Mouse (Mus musculus): Measurements from ENCODE around the gene Zbtb20. TPM values are rescaled to one million over a fixed set of nuclear protein-coding genes. Genes with fewer than 3 reads are reported as not detected.
A peak's percentile ranks its signal among the peaks of the same experiment; 100 is the strongest.

The Zbtb20 gene
- total RNA-seq, 1 experiment from 2014 or later = 46.6 TPM

DNA sequence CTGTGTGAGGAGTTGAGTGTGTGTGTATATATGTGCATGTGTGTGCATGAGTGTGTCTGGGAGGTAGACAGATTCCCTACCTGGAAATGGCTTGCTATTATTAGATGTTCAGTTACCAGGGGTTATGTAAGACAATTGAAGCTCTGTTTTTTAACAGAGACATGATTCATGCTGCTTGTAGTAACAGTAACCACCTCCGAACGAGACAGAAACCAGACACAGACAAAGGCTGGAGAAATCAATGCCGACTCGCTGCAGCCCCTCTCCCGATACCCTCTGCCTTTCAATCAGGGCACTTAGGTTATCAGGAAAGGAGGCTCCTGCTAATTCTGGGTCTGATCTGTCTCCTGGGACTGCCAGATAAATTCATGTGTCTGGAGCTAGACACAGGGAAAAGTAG lies 681.7 kb downstream of the Zbtb20 start:
- no peak for ATAC-seq (ENCODE audit: extremely low read depth, insufficient number of reproducible peaks, low FRiP score, poor library complexity, severe bottlenecking)

- no peak for ATAC-seq (ENCODE audit: extremely low read depth, insufficient number of reproducible peaks, low FRiP score, poor library complexity, severe bottlenecking)
Measured at GRCm38 (mm10) chr16:43561330-43561729, 685.6 kb downstream of the Zbtb20 start.

DNA sequence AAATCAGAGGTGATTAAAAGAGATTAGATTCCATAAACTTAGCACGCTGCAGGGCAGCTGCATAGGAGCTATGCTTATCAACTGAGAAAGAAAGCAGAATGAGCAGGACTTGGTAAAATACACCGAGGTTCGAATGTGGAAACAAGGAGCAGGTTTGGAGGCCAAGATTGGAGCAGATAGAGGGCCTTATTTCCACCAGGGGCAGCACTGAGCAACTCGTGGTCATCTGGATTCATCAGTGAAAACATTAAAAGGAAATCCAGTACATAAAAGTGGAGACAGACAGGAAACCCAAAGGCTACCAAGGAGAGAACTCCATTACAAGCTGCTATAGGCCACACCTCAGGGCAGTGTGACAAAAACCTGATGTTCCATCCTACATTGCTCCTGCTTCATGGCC lies 686.3 kb downstream of the Zbtb20 start:
- ATAC-seq (ENCODE audit: extremely low read depth, insufficient number of reproducible peaks, low FRiP score, poor library complexity, severe bottlenecking) = no peak

DNA sequence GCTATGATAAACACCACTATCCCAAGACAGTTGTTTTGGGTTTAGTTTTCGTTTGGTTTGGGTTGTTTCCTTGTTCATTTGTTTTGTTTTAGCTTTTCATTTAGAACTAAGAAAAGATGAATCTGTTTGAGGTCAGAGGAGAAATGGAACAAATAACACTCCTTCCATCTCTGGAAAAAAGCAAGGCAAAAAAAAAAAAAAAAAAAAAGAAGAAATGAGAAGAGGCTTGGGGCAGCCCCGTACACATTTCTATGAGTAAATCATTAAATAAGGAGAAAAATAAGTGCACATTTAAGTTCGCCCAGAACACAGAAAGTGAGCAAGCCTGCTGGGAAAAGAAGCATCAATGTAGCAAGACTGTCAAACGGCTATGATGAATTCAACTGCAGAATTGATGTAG lies 690.2 kb downstream of the Zbtb20 start:
- no peak for ATAC-seq (ENCODE audit: extremely low read depth, insufficient number of reproducible peaks, low FRiP score, poor library complexity, severe bottlenecking)

DNA sequence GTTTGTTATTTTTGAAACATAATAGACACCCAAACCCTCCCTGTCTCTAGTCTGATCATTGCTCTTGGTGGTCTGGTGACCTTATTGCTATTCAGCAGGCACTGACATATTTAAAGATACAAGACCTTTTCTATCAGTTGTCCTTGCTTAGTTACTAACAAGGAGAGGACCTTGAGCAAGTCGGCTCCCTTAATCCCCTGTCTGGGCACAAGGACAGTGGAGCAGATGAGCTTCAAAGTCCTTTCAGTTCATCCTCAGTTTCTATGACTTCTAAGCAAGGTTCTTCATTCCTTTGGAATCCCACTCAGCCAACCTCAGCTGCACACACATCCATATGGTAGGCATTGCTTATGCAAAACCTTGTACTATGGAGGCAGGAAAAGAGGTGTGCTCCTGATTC lies 690.8 kb downstream of the Zbtb20 start:
- ATAC-seq (ENCODE audit: extremely low read depth, insufficient number of reproducible peaks, low FRiP score, poor library complexity, severe bottlenecking) = no peak

- no peak for ATAC-seq (ENCODE audit: extremely low read depth, insufficient number of reproducible peaks, low FRiP score, poor library complexity, severe bottlenecking)
Measured at GRCm38 (mm10) chr16:43571376-43572081, 695.8 kb downstream of the Zbtb20 start.

DNA sequence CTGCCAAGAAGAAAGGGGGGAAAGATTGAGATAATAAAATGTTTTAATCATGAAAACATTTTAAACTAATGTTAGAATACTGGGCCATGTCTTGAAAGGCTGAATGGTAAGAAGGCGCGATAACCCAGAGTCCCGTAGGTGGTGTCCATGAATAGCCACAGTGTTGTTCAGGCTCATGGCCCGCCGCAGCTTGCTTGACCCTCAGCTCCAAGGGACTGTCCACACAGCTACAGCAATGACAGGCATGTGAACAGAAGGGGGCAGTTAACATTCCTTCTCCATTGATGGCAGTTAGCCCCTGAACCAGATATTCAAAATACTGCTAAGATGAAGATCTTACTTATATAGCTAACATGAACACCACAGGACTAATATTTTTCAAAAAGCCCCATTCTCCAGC lies 696.5 kb downstream of the Zbtb20 start:
- no peak for ATAC-seq (ENCODE audit: extremely low read depth, insufficient number of reproducible peaks, low FRiP score, poor library complexity, severe bottlenecking)

- ATAC-seq (ENCODE audit: extremely low read depth, insufficient number of reproducible peaks, low FRiP score, poor library complexity, severe bottlenecking) = no peak
Measured at GRCm38 (mm10) chr16:43572766-43573165, 697.1 kb downstream of the Zbtb20 start.

DNA sequence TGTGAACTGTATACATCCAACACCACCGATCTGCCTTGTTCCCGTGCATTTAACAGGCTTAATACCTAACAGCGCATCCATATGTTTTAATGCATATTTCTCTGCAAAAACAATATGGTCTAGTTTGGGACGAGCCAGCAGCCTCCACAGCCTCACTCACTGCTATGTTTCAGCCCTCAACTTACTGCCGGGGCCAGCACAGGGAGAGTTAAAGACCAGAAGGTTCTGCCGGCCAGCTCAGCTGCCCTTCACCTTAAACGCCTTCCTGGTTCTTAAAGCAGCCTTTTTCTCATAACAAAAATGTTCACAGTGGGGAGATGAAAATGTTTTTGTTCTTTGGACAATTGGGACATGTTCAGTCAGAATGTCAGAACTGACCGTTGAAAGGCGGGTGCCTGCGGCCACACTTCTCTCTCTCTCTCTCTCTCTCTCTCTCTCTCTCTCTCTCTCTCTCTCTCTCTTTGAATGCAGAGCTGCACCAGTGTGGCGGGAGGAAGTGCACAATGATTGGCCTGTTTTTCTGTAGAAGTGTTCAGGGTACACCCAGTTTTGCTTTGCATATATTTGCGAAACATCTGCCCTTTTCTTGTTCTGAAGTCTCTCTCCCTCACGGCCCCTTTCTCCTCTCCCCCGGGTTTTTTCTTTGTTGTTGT lies 697.6 kb downstream of the Zbtb20 start:
- no peak for ATAC-seq (ENCODE audit: extremely low read depth, insufficient number of reproducible peaks, low FRiP score, poor library complexity, severe bottlenecking)

GRCm38 (mm10) chr16:43574006-43574764 lies 698.5 kb downstream of the Zbtb20 start:
- peak; percentile 79 for ATAC-seq (ENCODE audit: extremely low read depth, insufficient number of reproducible peaks, low FRiP score, poor library complexity, severe bottlenecking)

GRCm38 (mm10) chr16:43575066-43575465 lies 699.4 kb downstream of the Zbtb20 start:
- ATAC-seq (ENCODE audit: extremely low read depth, insufficient number of reproducible peaks, low FRiP score, poor library complexity, severe bottlenecking) = no peak

DNA sequence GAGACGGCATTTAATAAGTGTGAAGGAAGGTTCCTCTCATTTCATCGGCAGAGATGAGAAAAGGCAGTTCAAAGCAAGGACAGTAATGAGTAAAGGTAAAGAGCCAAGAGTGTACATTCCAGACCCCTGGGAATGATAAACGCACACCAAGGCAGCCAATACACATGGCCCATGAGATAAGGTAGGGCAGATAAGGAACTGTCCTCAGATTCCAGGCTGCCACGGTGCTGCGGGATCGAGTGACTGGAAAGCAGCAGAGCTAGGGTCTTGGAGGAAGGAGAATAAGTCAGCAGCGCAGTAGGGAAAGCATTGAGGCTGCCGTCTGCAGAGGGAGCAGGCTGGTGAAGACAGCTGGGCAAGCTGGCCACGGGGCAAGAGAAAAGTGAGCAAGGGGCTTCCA lies 699.8 kb downstream of the Zbtb20 start:
- ATAC-seq (ENCODE audit: extremely low read depth, insufficient number of reproducible peaks, low FRiP score, poor library complexity, severe bottlenecking) = no peak

DNA sequence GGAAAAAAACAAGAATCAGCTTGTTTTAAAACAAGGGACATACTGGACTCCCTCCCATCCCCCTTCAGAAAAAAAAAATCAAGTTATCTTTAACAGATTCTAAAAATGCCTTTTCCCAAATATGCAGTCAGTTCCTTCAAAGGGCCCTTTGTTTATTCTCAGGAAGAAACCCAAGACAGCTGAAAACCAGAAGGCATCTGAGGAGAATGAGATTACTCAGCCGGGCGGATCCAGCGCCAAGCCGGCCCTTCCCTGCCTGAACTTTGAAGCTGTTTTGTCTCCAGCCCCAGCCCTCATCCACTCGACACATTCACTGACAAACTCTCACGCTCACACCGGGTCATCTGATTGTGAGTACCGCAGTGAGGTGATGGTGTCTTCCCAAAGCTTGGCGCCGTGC lies 701.7 kb downstream of the Zbtb20 start:
- ATAC-seq (ENCODE audit: extremely low read depth, insufficient number of reproducible peaks, low FRiP score, poor library complexity, severe bottlenecking) = no peak

DNA sequence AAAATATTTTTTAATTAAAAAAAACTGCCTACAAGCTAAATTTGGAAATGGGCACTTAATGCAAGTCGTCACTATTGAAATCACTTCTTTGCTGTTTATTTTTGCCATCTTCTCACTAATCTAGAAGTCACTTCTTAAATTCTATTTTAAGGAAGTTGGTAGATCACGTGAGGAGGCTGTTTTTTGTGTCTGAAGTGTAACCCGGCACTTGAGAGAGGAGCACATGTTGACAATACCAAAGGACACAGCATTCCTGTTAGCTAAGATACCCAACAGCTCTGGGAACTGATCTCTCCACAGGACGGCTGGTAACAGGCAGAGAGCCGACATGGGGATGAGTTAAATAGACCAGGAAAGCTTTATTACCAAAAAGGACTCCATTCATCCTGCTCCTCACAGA lies 702.7 kb downstream of the Zbtb20 start:
- no peak for ATAC-seq (ENCODE audit: extremely low read depth, insufficient number of reproducible peaks, low FRiP score, poor library complexity, severe bottlenecking)

DNA sequence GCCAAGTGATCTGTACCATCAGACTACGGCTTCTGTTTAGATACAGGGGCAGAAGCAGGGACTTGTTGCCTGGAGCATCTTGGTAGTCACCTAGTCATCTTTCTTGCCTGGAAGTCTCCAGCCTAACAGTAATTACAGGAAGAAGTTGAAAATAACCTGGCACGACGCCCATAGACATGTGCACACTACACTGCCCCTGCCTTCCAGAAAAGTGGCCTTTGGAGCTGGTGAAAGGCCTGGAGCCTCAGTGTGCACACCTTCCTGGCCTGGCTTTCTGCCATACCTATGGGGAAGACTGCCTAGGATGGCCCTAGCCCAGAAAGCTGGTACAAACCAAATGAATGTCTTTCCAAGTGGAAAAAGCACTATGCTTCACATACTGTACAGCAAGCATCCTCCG lies 703.4 kb downstream of the Zbtb20 start:
- ATAC-seq (ENCODE audit: extremely low read depth, insufficient number of reproducible peaks, low FRiP score, poor library complexity, severe bottlenecking) = no peak

- ATAC-seq (ENCODE audit: extremely low read depth, insufficient number of reproducible peaks, low FRiP score, poor library complexity, severe bottlenecking) = peak; percentile 38; the same call in 1 of the 2 replicates
Measured at GRCm38 (mm10) chr16:43580321-43580822, 704.7 kb downstream of the Zbtb20 start.

GRCm38 (mm10) chr16:43581551-43581950 lies 705.9 kb downstream of the Zbtb20 start:
- no peak for ATAC-seq (ENCODE audit: extremely low read depth, insufficient number of reproducible peaks, low FRiP score, poor library complexity, severe bottlenecking)

DNA sequence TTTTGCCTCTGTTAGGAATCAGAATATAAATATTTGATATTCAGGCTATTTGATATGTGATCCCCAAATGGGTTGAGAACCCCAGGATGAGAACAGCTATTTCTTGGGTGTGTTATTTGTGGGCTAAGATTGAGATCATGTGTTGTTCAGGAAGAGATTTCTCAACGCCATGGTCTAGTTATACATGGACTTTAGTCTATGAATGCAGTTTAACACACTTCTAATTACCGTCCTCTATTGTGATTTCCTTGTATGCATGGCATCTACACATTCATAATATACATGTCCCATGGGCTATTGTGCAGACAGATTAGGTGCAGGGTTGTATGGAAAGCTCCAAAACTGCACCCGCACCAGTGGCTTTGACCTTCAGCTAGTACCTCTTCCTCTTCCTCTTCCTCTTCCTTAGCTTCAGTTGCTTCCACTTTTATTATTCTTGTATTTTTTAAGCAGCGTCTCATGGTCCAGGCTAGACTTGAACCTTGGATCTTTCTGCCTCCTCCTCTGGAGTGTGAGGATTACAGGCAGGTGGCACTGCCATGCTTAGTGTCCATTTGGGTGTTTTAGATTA lies 711.3 kb downstream of the Zbtb20 start:
- ATAC-seq (ENCODE audit: extremely low read depth, insufficient number of reproducible peaks, low FRiP score, poor library complexity, severe bottlenecking) = no peak

- no peak for ATAC-seq (ENCODE audit: extremely low read depth, insufficient number of reproducible peaks, low FRiP score, poor library complexity, severe bottlenecking)
Measured at GRCm38 (mm10) chr16:43590704-43591493, 715.2 kb downstream of the Zbtb20 start.

Data from neutrophil, adult 5-6 weeks (primary cell).